Mouse (Mus musculus): Measurements from ENCODE around the gene Col4a2. TPM values are rescaled to one million over a fixed set of nuclear protein-coding genes. Genes with fewer than 3 reads are reported as not detected.

The Col4a2 gene
- polyA plus RNA-seq, 1 experiment = 29.8 TPM

Other genes with a start within 250 kb of the Col4a2 start
- gene Col4a1, start within 50 bp of the Col4a2 start, polyA plus RNA-seq (2012; rRNA removed) = 75.3 and 129 TPM in 2 replicates
- gene Rab20, start 165.9 kb downstream of the Col4a2 start, polyA plus RNA-seq (2012; rRNA removed) = 23.1 and 26.4 TPM in 2 replicates
- 70.4 and 94.1 TPM in 2 replicates for gene Naxd, start 184.7 kb downstream of the Col4a2 start, polyA plus RNA-seq (2012; rRNA removed)
- 36.4 and 42.5 TPM in 2 replicates for gene Cars2, start 238.0 kb downstream of the Col4a2 start, polyA plus RNA-seq (2012; rRNA removed)
- gene Ing1, start 242.8 kb downstream of the Col4a2 start, polyA plus RNA-seq (2012; rRNA removed) = 10.7 and 14.5 TPM in 2 replicates

Measured in large intestine, adult 2 months (tissue).